Mouse (Mus musculus): ENCODE data around the gene Gm28372. TPM values are rescaled to one million over a fixed set of nuclear protein-coding genes. Genes with fewer than 3 reads are reported as not detected.

Gene Gm28372
- total and polyA plus RNA-seq, 2 experiments from 2014 or later = not detected

DNA sequence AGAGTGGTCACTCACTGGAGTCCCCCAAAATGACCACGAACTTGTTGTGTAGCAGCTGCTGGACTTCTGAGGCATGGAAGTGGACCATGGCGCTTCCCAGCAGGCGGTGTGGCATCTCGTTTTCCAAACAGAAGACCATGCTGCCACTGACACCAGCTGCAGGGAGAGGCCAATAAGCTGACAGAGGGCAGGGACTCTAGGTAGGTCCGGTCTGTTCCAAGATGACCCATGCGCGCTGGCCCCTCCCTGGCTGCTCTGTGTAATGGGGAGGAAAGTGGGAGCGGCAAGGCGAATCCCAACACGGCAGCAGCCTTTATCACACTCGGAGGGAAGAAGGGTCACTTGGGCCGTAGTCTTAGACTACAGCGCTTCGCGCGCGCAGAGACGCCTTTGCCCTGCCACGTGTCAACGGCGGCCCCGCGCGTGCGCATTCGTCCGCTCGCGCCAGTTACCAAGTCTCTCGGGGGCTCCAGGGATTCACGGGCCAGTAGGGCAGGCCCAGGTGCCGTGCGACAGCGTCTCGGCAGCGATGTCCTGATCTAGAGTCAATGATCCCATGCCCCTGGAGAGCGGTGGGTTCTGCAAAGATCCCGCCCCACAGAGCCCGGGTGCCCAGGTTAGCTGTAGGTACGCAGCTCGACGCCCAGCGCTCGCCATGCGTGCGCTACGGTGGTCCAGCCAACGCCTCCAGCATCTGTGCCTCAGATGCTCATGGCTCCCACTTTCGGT, 18.5 kb downstream of the Gm28372 start:
- no peak for TF ChIP-seq EP300 (IDR thresholded peaks at IDR 0.05; ENCODE audit: low read depth)
- no peak for TF ChIP-seq CTCF (IDR thresholded peaks at IDR 0.05; ENCODE audit: low read depth)
- Histone ChIP-seq H3K4me1 (ENCODE audit: control insufficient read depth, insufficient read depth) (peaks cover 11% of the 10 kb centered on the region; the same call in 1 of the 2 replicates), H3K36me3 (replicated peaks; ENCODE audit: control insufficient read depth, insufficient read depth, low read length) (no peaks in the 10 kb centered on the region), H3K4me2 (ENCODE audit: low read depth, low read length) (peak overlapping the region; percentile 79), H3K9me3 (replicated peaks; ENCODE audit: control insufficient read depth, low read length) (no peaks in the 10 kb centered on the region), H3K27me3 (ENCODE audit: control insufficient read depth, insufficient read depth, low read length) (no peaks in the 10 kb centered on the region), H3K27ac (ENCODE audit: low read depth) (peak overlapping the region; percentile 87), H3K9ac (replicated peaks; ENCODE audit: low read depth, low read length) (peak overlapping the region; percentile 86), H3K4me3 (ENCODE audit: low read depth, low read length) (peak overlapping the region; percentile 78)
- ATAC-seq (ENCODE audit: insufficient read depth, low read depth) (peak; percentile 66), DNase-seq (ENCODE audit: low spot score) (peak; percentile 47)
- 12% methylated on average over 49 of the region's 49 CpGs for WGBS

DNA sequence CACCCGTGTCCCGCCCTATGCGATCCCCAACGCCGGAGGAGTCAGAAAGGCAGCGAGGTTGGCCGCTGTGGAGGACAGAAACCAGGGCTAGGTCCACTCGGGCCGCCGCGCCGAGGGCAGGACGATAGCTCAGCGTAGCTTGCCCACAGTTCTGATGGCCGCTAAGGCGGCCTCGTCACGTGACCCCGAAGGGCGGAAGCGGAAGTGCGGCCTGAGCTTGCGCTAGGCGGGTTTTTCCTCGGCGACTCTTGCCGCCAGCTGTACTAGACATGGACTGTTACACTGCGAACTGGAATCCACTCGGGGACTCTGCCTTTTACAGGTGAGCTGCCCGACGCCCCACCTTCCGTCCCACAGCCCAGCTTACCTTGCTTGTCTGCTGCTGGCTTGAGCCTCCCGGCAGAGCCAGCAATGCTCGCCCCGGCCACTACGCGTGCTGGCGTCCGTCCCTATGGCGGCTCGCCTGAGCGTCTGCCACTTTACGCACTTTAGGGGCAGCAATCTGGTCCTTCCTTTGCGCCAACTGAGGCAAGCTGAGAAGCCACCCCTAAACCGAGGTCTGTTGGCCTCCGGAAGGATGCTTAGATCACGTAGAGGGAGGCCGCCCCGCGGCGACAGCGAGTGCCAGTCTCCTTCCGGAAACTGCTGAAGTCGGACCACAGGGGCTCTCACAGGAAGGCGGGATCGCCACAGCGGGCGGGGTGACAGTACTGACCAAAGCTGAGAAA, 19.3 kb downstream of the Gm28372 start, which contains the start of the genes Vps16 and Pced1a:
Gene Vps16 (plus strand): TSS at position 214 of the 728 bp plus-strand sequence.
Gene Pced1a (minus strand): TSS at position 576 of the 728 bp plus-strand sequence.
- H3K9me3 ChIP-seq (replicated peaks; ENCODE audit: control insufficient read depth, low read length) = no peaks in the 10 kb centered on the region
- H3K4me2 ChIP-seq (ENCODE audit: low read depth, low read length) = peak within 1 kb of the TSS; percentile 79
- peak within 1 kb of the TSS; percentile 86 for H3K9ac ChIP-seq (replicated peaks; ENCODE audit: low read depth, low read length)
- H3K27me3 ChIP-seq (ENCODE audit: control insufficient read depth, insufficient read depth, low read length) = no peaks in the 10 kb centered on the region
- DNase-seq (ENCODE audit: low spot score) (peak; percentile 86), ATAC-seq (ENCODE audit: insufficient read depth, low read depth) (peak; percentile 96)
- peak within 1 kb of the TSS; percentile 78 for H3K4me3 ChIP-seq (ENCODE audit: low read depth, low read length)
- under 1% methylated on average over 58 of the region's 58 CpGs for WGBS
- peak within 1 kb of the TSS; percentile 87 for H3K27ac ChIP-seq (ENCODE audit: low read depth)
- no peaks in the 10 kb centered on the region for H3K36me3 ChIP-seq (replicated peaks; ENCODE audit: control insufficient read depth, insufficient read depth, low read length)
- H3K4me1 ChIP-seq (ENCODE audit: control insufficient read depth, insufficient read depth) = peaks cover 11% of the 10 kb centered on the region; the same call in 1 of the 2 replicates
- TF ChIP-seq CTCF (IDR thresholded peaks at IDR 0.05; ENCODE audit: low read depth) = peak; percentile 42; the same call in 1 of the 2 replicates
- no peak for TF ChIP-seq EP300 (IDR thresholded peaks at IDR 0.05; ENCODE audit: low read depth)

DNA sequence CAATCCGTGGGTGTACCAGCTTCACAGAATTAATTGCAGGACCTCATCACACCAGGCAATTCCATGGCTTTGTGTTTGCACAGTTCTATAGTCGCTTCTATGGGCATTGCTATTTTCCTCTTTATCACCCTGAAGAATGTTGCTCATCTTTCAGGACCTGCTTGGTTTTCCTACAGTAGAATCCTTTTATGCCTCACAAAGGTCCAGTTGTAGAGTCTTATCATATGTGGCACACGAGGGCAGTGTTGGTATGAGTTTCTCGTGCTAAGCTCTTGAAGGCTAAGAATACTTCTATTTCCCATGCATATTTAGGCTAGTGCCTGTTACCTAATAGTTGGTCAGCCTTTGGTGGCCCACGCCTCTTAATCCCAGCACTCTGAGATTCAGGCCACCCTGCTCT, 20.1 kb downstream of the Gm28372 start:
- TF ChIP-seq EP300 (IDR thresholded peaks at IDR 0.05; ENCODE audit: low read depth) (no peak), CTCF (IDR thresholded peaks at IDR 0.05; ENCODE audit: low read depth) (peak; percentile 45)
- ATAC-seq (ENCODE audit: insufficient read depth, low read depth) = no peak
- WGBS = 19% methylated on average over 5 of the region's 5 CpGs

DNA sequence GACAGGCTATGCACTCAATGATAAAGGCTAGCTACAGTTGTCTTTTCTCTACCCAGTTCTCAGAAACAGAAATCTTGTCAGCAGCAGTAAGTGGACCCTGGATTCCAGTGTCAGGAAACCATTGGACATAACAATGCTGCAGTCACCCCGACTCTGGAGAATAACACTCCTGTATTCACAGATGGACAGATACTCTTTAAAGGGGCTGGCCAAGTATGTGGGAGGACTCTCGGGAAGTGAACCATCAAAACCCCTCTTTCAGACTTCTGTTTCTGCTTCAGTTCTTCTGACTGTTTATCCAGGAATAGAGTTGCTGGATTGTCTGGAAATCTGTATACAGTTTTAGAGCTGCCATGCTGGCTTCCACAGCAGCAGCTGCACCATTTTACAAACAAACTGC, 24.8 kb downstream of the Gm28372 start:
- peaks cover 3% of the 10 kb centered on the region; the same call in 1 of the 2 replicates for H3K4me1 ChIP-seq (ENCODE audit: control insufficient read depth, insufficient read depth)
- TF ChIP-seq EP300 (IDR thresholded peaks at IDR 0.05; ENCODE audit: low read depth) (no peak), CTCF (IDR thresholded peaks at IDR 0.05; ENCODE audit: low read depth) (no peak)

More for the DNA sequence above, 20.1 kb downstream of the Gm28372 start:
- Histone ChIP-seq H3K9ac (replicated peaks; ENCODE audit: low read depth, low read length) (peak overlapping the region; percentile 86), H3K27ac (ENCODE audit: low read depth) (peak overlapping the region; percentile 87), H3K9me3 (replicated peaks; ENCODE audit: control insufficient read depth, low read length) (no peaks in the 10 kb centered on the region), H3K4me2 (ENCODE audit: low read depth, low read length) (peak overlapping the region; percentile 79), H3K4me1 (ENCODE audit: control insufficient read depth, insufficient read depth) (peaks cover 11% of the 10 kb centered on the region; the same call in 1 of the 2 replicates), H3K4me3 (ENCODE audit: low read depth, low read length) (peak overlapping the region; percentile 78), H3K36me3 (replicated peaks; ENCODE audit: control insufficient read depth, insufficient read depth, low read length) (no peaks in the 10 kb centered on the region), H3K27me3 (ENCODE audit: control insufficient read depth, insufficient read depth, low read length) (no peaks in the 10 kb centered on the region)
- peak; percentile 54 for DNase-seq (ENCODE audit: low spot score)

DNA sequence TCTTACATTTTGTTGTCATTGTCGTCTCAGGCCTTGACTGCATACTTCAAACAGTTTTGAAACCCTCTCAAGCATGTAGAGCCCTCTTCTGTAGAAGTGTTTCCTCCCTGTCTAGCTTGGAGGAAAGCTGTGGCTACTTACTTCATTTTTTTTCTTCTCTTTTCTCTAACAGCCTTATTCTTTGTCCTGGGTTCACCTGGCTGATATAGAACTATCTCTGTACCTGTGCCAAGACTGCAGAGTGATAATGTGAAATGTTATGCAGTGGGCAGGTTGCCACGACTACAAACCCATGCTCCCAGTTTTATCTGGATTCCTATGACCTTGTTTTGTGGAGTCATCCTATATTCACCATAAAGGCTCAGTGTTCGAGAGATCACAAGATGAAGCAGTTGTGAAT, 25.4 kb downstream of the Gm28372 start:
- no peaks in the 10 kb centered on the region for H3K27me3 ChIP-seq (ENCODE audit: control insufficient read depth, insufficient read depth, low read length)
- H3K4me2 ChIP-seq (ENCODE audit: low read depth, low read length) = no peak overlapping the region
- H3K9me3 ChIP-seq (replicated peaks; ENCODE audit: control insufficient read depth, low read length) = no peaks in the 10 kb centered on the region
- 54% methylated on average over 3 of the region's 3 CpGs for WGBS
- no peaks in the 10 kb centered on the region for H3K4me1 ChIP-seq (ENCODE audit: control insufficient read depth, insufficient read depth)
- H3K9ac ChIP-seq (replicated peaks; ENCODE audit: low read depth, low read length) = no peak overlapping the region
- DNase-seq (ENCODE audit: low spot score) (no peak), ATAC-seq (ENCODE audit: insufficient read depth, low read depth) (no peak)
- H3K36me3 ChIP-seq (replicated peaks; ENCODE audit: control insufficient read depth, insufficient read depth, low read length) = no peaks in the 10 kb centered on the region
- no peak overlapping the region for H3K27ac ChIP-seq (ENCODE audit: low read depth)
- TF ChIP-seq EP300 (IDR thresholded peaks at IDR 0.05; ENCODE audit: low read depth) (no peak), CTCF (IDR thresholded peaks at IDR 0.05; ENCODE audit: low read depth) (no peak)
- no peak overlapping the region for H3K4me3 ChIP-seq (ENCODE audit: low read depth, low read length)

More for the DNA sequence above, 24.8 kb downstream of the Gm28372 start:
- H3K4me2 ChIP-seq (ENCODE audit: low read depth, low read length) = no peak overlapping the region
- WGBS = 46% methylated on average over 2 of the region's 2 CpGs
- no peaks in the 10 kb centered on the region for H3K36me3 ChIP-seq (replicated peaks; ENCODE audit: control insufficient read depth, insufficient read depth, low read length)
- H3K27me3 ChIP-seq (ENCODE audit: control insufficient read depth, insufficient read depth, low read length) = no peaks in the 10 kb centered on the region
- DNase-seq (ENCODE audit: low spot score) = no peak
- ATAC-seq (ENCODE audit: insufficient read depth, low read depth) = no peak
- H3K9ac ChIP-seq (replicated peaks; ENCODE audit: low read depth, low read length) = no peak overlapping the region
- no peaks in the 10 kb centered on the region for H3K9me3 ChIP-seq (replicated peaks; ENCODE audit: control insufficient read depth, low read length)
- H3K27ac ChIP-seq (ENCODE audit: low read depth) = no peak overlapping the region
- no peak overlapping the region for H3K4me3 ChIP-seq (ENCODE audit: low read depth, low read length)

All from heart, postnatal 0 days (tissue).